Mouse (Mus musculus): Measurements from ENCODE around the gene Acsf2.

Acsf2 gene

GRCm38 (mm10) chr11:94598437-94599120 is 3.1 kb downstream of the Acsf2 start:
- no peak for DNase-seq (ENCODE audit: low read depth, low spot score)

GRCm38 (mm10) chr11:94597319-94597718 is 4.4 kb downstream of the Acsf2 start:
- no peak for DNase-seq (ENCODE audit: low read depth, low spot score)

DNA sequence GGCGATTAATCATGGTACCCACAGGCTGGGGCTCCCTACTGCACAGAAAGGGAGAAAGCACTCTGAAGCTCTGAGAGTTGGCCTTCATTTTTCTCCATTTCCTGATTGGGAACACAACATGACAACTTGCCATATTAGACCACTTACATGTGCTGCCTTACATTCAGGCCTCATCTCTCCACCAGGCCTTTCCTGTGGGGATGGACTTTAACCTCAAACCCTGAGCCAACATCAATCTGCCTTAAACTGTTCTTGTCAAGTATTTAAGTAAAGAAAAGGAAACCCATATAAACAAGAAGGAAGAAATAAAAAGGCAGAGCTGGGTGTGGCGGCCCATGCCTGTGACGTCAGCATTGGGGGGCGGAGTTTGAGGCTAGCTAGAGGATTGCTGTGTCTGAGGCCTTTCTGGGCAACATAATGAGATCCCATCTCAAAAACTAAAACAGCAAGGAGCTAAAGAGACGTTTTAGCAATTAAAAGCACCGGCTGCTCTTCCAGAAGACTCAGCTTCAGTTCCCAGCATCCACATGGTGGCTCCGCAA is 5.3 kb downstream of the Acsf2 start:
- peak; percentile 70 for DNase-seq (ENCODE audit: low read depth, low spot score)

- no peak for DNase-seq (ENCODE audit: low read depth, low spot score)
These were observed 14.2 kb downstream of the Acsf2 start for GRCm38 (mm10) chr11:94587511-94587910.

DNA sequence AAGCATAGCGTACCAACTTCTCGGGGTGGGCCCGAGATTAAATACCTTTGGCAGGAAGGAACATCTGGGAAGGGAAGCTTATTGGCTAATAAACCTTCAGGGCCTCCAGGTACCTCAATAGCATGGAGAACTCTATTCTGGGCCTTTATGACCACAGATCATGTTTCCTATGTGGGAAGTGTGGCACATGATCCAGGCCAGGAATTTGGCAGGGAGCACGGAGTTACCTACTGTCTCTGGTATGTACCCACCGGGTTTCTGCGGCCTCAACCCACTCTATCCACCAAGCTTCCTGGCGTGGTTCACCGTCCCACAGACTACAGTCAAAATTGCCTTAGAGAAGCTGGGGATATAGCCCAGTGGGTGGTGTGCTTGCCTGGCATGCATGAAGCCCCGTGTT is 16.6 kb downstream of the Acsf2 start:
- no peak for DNase-seq (ENCODE audit: low read depth, low spot score)

DNA sequence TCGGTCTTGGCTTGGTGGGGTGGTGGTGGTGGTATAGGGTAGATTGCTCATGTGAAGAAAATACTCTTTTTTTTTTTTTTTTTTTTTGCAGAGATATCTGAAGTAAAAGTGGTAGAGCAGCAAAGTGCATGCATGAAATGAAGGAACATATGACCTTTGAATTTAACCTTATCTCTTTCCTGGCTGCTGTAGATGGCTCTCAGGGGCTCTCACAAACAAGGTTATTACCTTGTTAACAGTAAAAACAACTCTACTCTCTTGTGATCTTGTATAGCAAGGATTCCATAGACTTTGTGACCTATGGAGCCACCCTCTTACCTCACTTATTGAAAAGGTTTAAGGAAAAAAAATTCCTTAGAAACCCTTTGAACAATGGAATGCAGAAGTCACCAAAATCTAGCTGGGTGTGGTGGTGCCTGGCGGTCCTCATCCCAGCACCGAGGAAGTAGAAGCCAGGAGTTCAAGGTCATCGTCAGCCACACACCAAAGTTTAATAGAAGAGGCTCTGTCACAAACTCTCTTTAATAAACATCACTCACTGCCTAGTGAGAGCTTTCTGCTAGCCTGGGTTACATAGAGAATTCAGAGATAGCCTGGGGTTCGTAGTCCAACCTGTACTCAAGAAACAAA is 21.4 kb downstream of the Acsf2 start:
- no peak for DNase-seq (ENCODE audit: low read depth, low spot score)

DNA sequence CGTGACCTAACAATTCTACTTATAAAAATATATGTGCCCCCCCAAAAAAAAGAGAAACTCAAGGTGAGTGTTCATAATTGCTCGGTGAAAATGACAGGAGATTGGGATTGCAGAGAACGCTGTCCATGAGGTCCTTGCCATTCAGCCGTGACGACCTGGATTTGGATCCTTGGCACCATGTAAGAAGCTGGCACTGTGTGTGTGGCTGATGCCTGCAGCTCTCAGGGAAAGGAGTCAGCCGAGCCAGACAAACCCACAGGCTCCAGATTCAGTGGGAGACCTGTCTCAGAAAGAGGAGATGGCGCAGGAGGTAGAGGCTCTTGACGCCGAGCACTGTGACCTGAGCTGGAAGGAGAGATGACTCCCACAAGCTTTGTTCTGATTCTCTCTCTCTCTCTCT is 25.3 kb downstream of the Acsf2 start:
- DNase-seq (ENCODE audit: low read depth, low spot score) = no peak

DNA sequence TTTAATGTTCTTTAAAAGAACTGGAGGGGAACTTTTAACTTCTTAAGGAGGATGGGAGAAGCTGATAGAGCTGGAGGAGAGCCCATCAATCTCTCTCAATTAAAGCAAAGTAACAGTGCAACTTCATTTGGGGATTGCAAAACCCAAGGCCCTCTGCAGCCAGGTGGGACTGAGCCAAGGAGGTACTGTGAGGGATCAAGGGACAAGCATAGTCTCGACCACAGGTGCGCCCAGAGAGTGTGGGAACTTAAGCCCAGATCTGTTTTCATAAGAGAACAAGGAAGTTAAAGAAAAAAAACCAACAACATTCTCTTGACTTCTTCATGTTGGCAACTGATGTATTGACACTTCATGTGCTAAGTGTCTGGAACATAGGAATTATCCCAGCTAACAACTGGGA is 26.6 kb downstream of the Acsf2 start:
- DNase-seq (ENCODE audit: low read depth, low spot score) = no peak

DNA sequence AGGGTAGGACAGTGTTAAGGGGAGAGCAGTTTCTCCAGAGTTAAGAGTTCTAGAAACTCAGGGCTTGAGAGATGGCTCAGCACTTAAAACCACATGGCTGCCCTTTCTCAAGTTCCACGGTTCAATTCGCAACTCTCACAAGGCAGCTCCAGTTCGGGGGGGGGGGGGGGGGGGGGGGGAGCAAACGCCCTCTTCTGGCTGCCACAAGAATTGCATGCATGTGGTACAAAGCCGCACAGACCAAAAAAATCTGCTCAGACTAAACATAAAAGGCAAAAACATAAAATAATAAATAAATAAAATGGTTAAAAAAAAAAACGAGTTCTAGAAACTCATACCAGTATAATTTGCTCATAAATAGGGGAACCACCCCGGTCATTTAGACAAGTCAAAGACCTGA is 27.1 kb downstream of the Acsf2 start:
- peak; percentile 21 for DNase-seq (ENCODE audit: low read depth, low spot score)

DNA sequence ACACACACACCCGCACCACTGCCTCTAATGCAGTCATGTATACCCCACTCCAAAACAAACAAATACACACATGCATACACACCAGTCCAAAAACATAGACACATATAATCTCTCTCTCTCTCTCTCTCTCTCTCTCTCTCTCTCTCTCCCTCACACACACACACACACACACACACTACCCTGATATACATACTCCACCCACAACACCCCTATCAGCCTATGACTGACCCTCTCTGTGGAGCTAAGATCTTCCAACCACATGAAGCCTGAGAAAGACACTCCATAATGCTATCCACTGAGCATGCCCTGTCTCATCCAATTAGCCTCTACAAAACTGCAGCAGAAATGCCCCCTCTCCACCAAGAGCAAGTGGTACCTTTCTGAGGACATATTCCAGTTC is 29.8 kb downstream of the Acsf2 start:
- DNase-seq (ENCODE audit: low read depth, low spot score) = no peak

DNA sequence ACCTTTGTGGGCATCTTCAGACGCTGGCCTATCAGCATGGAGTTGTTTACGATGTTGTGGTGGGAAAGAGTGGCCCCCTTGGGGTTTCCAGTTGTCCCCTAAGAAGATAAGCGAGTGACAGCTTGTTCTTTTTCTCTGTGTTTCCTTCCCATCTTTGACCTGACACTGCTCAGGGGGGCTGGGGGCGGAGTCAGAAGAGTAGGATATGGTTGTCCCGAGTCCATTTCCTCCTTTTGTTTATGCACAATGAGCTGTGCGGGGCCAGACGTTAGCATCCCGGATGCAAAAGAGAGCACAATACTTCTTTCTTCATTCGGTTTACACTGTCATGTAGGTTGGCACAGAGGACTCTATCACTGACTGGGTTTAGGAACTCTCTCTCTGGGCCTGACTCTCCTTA is 31.1 kb downstream of the Acsf2 start:
- no peak for DNase-seq (ENCODE audit: low read depth, low spot score)

DNA sequence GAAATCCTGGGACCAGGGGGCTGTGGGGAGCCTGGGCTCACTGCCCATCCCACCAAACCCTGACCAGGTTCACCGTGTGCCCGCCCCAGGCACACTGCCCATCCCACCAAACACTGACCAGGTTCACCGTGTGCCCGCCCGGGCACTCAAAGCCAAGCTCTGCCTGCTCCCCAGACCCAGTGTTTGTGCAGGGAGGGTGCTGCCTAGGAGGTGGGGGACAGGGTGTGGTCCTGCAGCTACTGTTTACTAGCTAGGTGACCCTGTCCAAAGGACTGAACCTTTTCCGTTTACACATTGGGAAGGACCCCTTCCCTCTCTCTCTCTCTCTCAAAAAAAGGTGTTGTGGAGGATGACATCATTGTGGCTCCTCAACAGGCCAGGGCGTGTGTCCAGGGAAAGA is 34.3 kb downstream of the Acsf2 start:
- no peak for DNase-seq (ENCODE audit: low read depth, low spot score)

GRCm38 (mm10) chr11:94566534-94566933 is 35.1 kb downstream of the Acsf2 start:
- DNase-seq (ENCODE audit: low read depth, low spot score) = no peak

DNA sequence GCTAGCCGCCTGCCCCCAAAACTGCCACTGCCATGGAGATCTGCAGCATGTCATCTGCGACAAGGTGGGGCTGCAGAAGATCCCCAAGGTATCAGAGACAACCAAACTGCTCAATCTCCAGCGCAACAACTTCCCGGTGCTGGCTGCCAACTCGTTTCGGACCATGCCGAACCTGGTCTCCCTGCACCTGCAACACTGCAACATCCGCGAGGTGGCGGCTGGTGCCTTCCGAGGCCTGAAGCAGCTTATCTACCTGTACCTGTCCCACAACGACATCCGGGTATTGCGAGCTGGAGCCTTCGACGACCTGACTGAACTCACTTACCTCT is 36.6 kb downstream of the Acsf2 start:
- DNase-seq (ENCODE audit: low read depth, low spot score) = peak; percentile 66

GRCm38 (mm10) chr11:94564437-94565150 is 37.1 kb downstream of the Acsf2 start, which contains the start of gene Chad:
Chad (plus strand) TSS chr11:94565047.
- peak; percentile 61 for DNase-seq (ENCODE audit: low read depth, low spot score)

DNA sequence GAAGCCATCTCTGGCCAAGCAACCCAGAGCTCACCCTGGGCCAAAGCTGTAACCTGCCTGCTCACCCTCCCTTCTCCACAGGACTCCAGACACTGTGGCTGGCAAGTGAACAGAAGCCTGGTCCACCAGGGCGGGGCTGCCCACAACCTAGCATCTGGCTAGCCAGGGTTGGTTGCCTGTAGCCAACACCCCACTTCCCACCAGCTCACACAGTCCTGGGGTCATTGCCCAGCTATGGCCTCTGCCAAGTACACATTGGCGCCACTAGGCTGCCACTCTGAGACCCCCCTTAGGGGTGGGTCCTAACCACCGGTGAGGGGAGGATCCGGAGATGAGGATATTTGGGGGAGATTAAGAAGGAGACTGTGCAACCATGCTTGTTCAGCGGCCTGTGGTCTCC is 37.9 kb downstream of the Acsf2 start:
- DNase-seq (ENCODE audit: low read depth, low spot score) = no peak

GRCm38 (mm10) chr11:94563383-94563782 is 38.3 kb downstream of the Acsf2 start:
- DNase-seq (ENCODE audit: low read depth, low spot score) = peak; percentile 22

- no peak for DNase-seq (ENCODE audit: low read depth, low spot score)
These were observed 43.4 kb downstream of the Acsf2 start for GRCm38 (mm10) chr11:94558226-94558625.

DNA sequence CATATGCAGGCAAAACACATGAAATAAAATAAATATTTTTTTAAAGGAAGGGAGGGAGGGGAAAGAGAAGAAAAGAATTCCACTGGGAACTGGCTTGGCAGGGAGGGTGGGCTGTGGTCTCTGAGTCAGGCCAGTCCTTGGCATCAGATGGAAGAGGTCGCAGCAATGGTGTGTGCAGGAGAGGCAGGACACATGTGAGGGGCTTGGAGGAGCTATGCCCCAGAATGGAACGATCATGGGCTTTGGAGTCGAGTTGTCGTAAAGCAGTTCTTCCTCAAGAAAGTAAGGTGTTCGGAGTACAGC is 51.3 kb downstream of the Acsf2 start:
- no peak for DNase-seq (ENCODE audit: low read depth, low spot score)

DNA sequence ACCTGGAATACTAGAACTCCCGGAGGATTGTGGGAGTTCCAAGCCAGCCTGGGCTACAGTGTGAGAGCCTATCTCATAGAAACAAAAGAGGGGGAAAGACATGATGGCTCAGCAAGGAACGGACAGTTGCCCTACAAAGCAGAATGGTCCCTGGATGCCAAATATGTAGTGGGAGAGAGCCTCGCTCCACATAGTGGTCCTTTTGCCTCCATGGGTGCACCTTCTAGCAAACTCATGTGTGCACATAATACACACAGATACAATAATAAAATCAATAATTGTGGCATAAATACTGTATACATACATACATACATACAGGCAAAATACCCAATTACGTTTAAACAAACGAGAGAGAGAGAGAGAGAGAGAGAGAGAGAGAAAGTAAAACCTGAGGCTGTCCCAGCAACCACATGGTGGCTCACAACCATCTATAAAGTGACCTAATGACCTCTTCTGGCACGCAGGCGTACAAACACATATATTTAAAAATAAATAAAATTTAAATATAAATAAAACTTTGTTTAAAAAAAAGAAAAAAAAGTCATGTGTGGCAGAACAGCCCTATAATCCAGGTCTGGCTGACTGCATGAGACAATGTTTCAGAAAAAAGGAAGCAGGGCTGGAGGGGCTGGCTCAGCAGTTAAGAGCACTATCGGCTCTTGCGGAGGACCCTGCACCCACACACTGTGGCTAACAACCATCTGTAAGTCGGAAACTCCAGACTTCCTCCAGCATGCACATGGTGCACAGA is 51.8 kb downstream of the Acsf2 start:
- DNase-seq (ENCODE audit: low read depth, low spot score) = peak; percentile 13

DNA sequence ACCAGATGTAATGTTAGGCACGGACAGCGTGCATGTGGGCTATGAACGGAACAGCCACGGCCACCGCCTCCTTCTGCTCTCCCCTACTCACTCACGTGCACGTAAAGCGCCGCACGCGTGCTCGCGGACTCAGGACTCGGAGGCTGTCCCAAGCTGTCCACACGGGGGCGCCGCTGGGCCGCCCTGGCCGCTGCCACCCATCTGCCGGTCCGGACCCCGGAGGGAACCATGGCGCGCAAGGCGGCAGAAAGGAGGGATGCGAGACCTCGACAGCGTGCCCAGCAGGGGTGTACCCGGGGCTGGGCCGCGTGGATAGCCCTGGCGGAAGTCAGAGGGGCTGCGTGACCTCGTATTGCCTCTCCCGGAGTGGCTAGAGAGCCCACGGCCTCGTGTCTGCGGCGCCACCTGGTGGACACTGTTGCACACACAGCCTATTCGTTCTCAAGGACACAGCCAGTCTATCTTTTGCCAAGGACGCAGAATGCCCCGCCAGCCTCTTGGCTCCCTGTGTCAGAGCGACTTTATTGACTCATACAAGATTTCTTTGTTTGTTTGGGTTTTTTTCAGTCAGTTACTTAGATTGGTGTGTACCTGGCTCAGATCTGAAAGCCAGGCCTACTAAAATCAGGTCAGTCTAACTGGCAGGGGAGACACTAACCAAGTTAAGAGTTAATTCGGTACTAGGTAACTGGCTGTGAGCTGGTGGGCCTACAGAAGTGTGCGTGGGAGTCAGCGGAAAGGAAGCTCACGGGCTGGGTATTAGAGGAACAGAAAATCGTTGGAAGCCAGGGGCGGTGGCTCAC is 52.6 kb downstream of the Acsf2 start, which contains the start of gene Rsad1:
Gene Rsad1, minus strand, starts transcription at position 368 of the 803 bp plus-strand sequence.
- peak; percentile 96 for DNase-seq (ENCODE audit: low read depth, low spot score)

Measured in CD4-positive, CD25-positive, alpha-beta regulatory T cell, adult 2 months (primary cell).